Mouse (Mus musculus): ENCODE measurements around the gene Cachd1. TPM values are rescaled to one million over a fixed set of nuclear protein-coding genes. Genes with fewer than 3 reads are reported as not detected.

Gene Cachd1
- 10 to 100 TPM; 25.4 to 33.6 (median 28.4) TPM for total RNA-seq (2022)

- DNase-seq (ENCODE audit: low spot score in 2 of 2), result peak; percentile 45 to 62
Measured at GRCm38 (mm10) chr4:100776043-100776870, at the start of gene Cachd1. TSS of gene Cachd1 (plus strand) at chr4:100776675.

GRCm38 (mm10) chr4:100728896-100729479, 47.5 kb upstream of the Cachd1 start:
- DNase-seq (ENCODE audit: low spot score in 2 of 2), result no peak

- no peak for DNase-seq (ENCODE audit: low spot score in 2 of 2)
Measured at GRCm38 (mm10) chr4:100735098-100735935, 41.2 kb upstream of the Cachd1 start.

- no peak for DNase-seq (ENCODE audit: low spot score in 2 of 2)
Measured at GRCm38 (mm10) chr4:100735936-100736349, 40.5 kb upstream of the Cachd1 start.

GRCm38 (mm10) chr4:100743615-100744014, 32.9 kb upstream of the Cachd1 start:
- DNase-seq (ENCODE audit: low spot score in 2 of 2), result no peak

GRCm38 (mm10) chr4:100752278-100752677, 24.2 kb upstream of the Cachd1 start:
- DNase-seq (ENCODE audit: low spot score in 2 of 2), result no peak

- no peak for DNase-seq (ENCODE audit: low spot score in 2 of 2)
Measured at GRCm38 (mm10) chr4:100755632-100756031, 20.8 kb upstream of the Cachd1 start.

- no peak for DNase-seq (ENCODE audit: low spot score in 2 of 2)
Measured at GRCm38 (mm10) chr4:100756499-100756898, 20.0 kb upstream of the Cachd1 start.

GRCm38 (mm10) chr4:100758265-100758898, 18.1 kb upstream of the Cachd1 start:
- DNase-seq (ENCODE audit: low spot score in 2 of 2), result no peak

- DNase-seq (ENCODE audit: low spot score in 2 of 2), result no peak
Measured at GRCm38 (mm10) chr4:100759603-100760002, 16.9 kb upstream of the Cachd1 start.

- DNase-seq (ENCODE audit: low spot score in 2 of 2), result no peak
Measured at GRCm38 (mm10) chr4:100760416-100760815, 16.1 kb upstream of the Cachd1 start.

GRCm38 (mm10) chr4:100768606-100769005, 7.9 kb upstream of the Cachd1 start:
- DNase-seq (ENCODE audit: low spot score in 2 of 2), result no peak

GRCm38 (mm10) chr4:100776871-100777375, 448 bp downstream of the Cachd1 start:
- peak in 1 of 2 experiments; percentile 10 for DNase-seq (ENCODE audit: low spot score in 2 of 2)

GRCm38 (mm10) chr4:100777376-100778041, 1.0 kb downstream of the Cachd1 start:
- DNase-seq (ENCODE audit: low spot score in 2 of 2), result peak in 1 of 2 experiments; percentile 9

- DNase-seq (ENCODE audit: low spot score in 2 of 2), result no peak
Measured at GRCm38 (mm10) chr4:100778082-100778481, 1.6 kb downstream of the Cachd1 start.

- DNase-seq (ENCODE audit: low spot score in 2 of 2), result no peak
Measured at GRCm38 (mm10) chr4:100779023-100779422, 2.5 kb downstream of the Cachd1 start.

GRCm38 (mm10) chr4:100779695-100780094, 3.2 kb downstream of the Cachd1 start:
- no peak for DNase-seq (ENCODE audit: low spot score in 2 of 2)

GRCm38 (mm10) chr4:100780911-100781310, 4.4 kb downstream of the Cachd1 start:
- no peak for DNase-seq (ENCODE audit: low spot score in 2 of 2)

- no peak for DNase-seq (ENCODE audit: low spot score in 2 of 2)
Measured at GRCm38 (mm10) chr4:100782348-100782747, 5.9 kb downstream of the Cachd1 start.

- DNase-seq (ENCODE audit: low spot score in 2 of 2), result no peak
Measured at GRCm38 (mm10) chr4:100782891-100783290, 6.4 kb downstream of the Cachd1 start.

- DNase-seq (ENCODE audit: low spot score in 2 of 2), result no peak
Measured at GRCm38 (mm10) chr4:100787201-100787600, 10.7 kb downstream of the Cachd1 start.
